Mouse (Mus musculus) testis, adult 2 months (tissue): ENCODE measurements around the gene Spats2l.

Source experiments
- CTCF ChIP-seq: fragments of 200-500 bp; IDR thresholded peaks from 2 replicates; pipeline ENCODE4 v1.5.1; 2012; ENCODE audit warnings: low read depth, mild to moderate bottlenecking, inconsistent platforms, low read length, moderate library complexity; ENCODE audit not compliant: control insufficient read depth, insufficient read depth, insufficient replicate concordance
- POLR2A ChIP-seq: fragments of 200-500 bp; IDR thresholded peaks from 2 replicates; pipeline ENCODE4 v1.6.1; 2012; ENCODE audit warnings: low read depth, mild to moderate bottlenecking, inconsistent platforms, low read length, moderate library complexity; ENCODE audit not compliant: control insufficient read depth

DNA sequence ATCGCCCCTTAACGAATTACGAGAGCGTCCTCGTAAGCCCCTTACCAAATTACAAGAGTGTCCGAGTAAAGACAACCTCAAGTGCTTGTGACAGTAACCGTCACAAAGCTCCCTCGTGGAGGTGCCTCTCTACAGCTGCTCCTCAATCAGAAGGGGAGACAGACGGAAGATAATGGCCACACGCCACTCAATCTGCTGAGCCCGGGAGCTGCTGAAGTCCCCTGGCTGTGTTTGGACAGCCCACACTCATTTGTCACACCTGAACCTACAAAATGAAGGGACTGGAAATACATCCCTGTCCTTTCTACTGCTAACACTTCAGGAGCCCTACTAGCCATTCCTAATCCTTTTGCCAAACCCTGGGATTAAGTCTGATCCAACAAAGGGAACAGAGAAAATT lies 167.8 kb downstream of the Spats2l start:
- no peak for TF ChIP-seq CTCF
- no peak for TF ChIP-seq POLR2A
